Mouse (Mus musculus) cortical plate, adult 2 months (tissue): ENCODE results near the gene Vav2.

Experiments used
- CTCF ChIP-seq: fragments of 200-500 bp; IDR thresholded peaks from 2 replicates; pipeline ENCODE4 v1.5.1; 2011; ENCODE audit warnings: mild to moderate bottlenecking, control low read depth, low read length; ENCODE audit not compliant: insufficient read depth; ENCODE audit errors: extremely low read depth
- POLR2A ChIP-seq: fragments of 200-500 bp; IDR thresholded peaks from 2 replicates; pipeline ENCODE4 v1.6.1; 2011; ENCODE audit warnings: mild to moderate bottlenecking, low read length, control low read depth; ENCODE audit not compliant: insufficient read depth; ENCODE audit errors: extremely low read depth

GRCm38 (mm10) chr2:27326357-27326756, 100.5 kb downstream of the Vav2 start:
- TF ChIP-seq POLR2A (no peak), CTCF (no peak)
